Mouse (Mus musculus) neural tube, embryonic 11.5 days (tissue): ENCODE measurements around the gene Plk2. TPM values are rescaled to one million over a fixed set of nuclear protein-coding genes. Genes with fewer than 3 reads are reported as not detected.

Source experiments
- ATAC-seq: fragments of 200-750 bp; cut with Nextera tagmentation; 2 replicates; pipeline ENCODE4 v1.8.0; 2017; ENCODE audit warnings: moderate number of reproducible peaks, mild to moderate bottlenecking, moderate TSS enrichment, moderate library complexity; ENCODE audit not compliant: insufficient read depth, low FRiP score, low TSS enrichment
- DNase-seq: peaks from one replicate; pipeline ENCODE4 v3.0.0-alpha.2; 2015; ENCODE audit warnings: low spot score
- H3K27ac ChIP-seq: fragments of 300-500 bp; sonication (generic); 2 replicates; pipeline ENCODE4 v1.5.1; 2014; ENCODE audit warnings: low read depth, mild to moderate bottlenecking, low read length
- H3K27me3 ChIP-seq: fragments of 300-500 bp; sonication (generic); 2 replicates; pipeline ENCODE4 v1.6.1; 2014; ENCODE audit warnings: mild to moderate bottlenecking, low read length, mixed read lengths; ENCODE audit not compliant: control insufficient read depth, insufficient read depth
- H3K36me3 ChIP-seq: fragments of 300-500 bp; sonication (generic); 2 replicates; pipeline ENCODE4 v1.6.1; 2014; ENCODE audit warnings: mild to moderate bottlenecking, low read length, moderate library complexity, mixed read lengths; ENCODE audit not compliant: control insufficient read depth, insufficient read depth
- H3K4me1 ChIP-seq: fragments of 300-500 bp; sonication (generic); 2 replicates; pipeline ENCODE4 v1.6.1; 2014; ENCODE audit warnings: low read length, mixed read lengths; ENCODE audit not compliant: control insufficient read depth, insufficient read depth
- H3K4me2 ChIP-seq: fragments of 300-500 bp; sonication (generic); 2 replicates; pipeline ENCODE4 v1.6.1; 2014; ENCODE audit warnings: low read depth, mild to moderate bottlenecking, moderate library complexity
- H3K4me3 ChIP-seq: fragments of 300-500 bp; sonication (generic); 2 replicates; pipeline ENCODE4 v1.5.1; 2014; ENCODE audit warnings: low read depth, low read length
- H3K9ac ChIP-seq: fragments of 300-500 bp; sonication (generic); 2 replicates; pipeline ENCODE4 v1.6.1; 2014; ENCODE audit warnings: mild to moderate bottlenecking, low read length
- H3K9me3 ChIP-seq: fragments of 300-500 bp; sonication (generic); 2 replicates; pipeline ENCODE4 v1.6.1; 2016; ENCODE audit warnings: low read length; ENCODE audit not compliant: control insufficient read depth
- WGBS: fragments of 180-500 bp; shearing (Covaris S2); extraction: QIAGEN DNeasy Blood & Tissue Kit; methylation state at CpG from one replicate; pipeline ENCODE4 v1.1.7; 2014; 5-methylcytosine and 5-hydroxymethylcytosine counted together
- polyA plus RNA-seq: library from polyadenylated mRNA; unstranded; fragments of >200 nt; fragmentation: Nextera tagmentation; extraction: Ambion mirVana; gene quantifications from 2 replicates; pipeline ENCODE4 v1.2.1, GENCODE M21; 2014

Gene Plk2
- polyA plus RNA-seq, 1 experiment from 2014 or later: 98.2 TPM

- H3K9ac ChIP-seq: no peak overlapping the region
- 91% methylated on average over 7 of the region's 7 CpGs for WGBS
- H3K27me3 ChIP-seq: no peaks in the 10 kb centered on the region
Observed at GRCm38 (mm10) chr13:110422434-110422833, 27.6 kb downstream of the Plk2 start.

DNA sequence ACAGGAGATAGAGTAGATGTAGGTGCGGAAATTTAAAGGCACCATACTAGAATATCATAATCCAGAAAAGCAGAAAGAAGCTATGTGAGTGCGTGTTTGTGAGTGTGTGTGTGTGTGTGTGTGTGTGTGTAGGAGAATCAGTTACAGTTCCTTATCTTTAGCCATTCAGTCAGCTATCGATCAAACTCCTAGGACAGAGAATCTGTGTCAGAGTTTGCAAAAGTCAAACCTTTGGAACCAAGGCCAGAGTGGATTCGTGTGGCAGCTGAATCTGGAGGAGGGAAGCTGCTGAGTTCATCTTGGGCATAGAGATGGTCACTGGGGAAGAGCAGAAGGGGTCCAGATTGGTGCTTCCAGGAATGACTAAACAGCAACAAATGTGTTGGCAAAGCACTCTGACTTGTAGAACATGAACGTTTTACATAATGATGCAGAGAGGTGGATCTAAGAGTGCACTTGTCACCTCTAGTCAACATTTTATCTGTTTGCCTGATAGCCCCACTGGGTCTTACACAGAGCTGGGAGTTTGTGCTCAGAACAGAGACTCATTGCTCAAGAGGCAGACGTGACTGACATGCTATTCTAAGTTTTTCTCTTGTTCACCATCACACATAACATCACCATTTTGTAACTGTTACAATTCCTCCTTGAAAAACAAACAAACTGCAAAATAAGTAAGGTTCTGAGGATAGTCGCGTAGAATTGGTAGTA lies 30.8 kb downstream of the Plk2 start:
- no peak for ATAC-seq
- H3K9me3 ChIP-seq: no peaks in the 10 kb centered on the region

More at GRCm38 (mm10) chr13:110422434-110422833, 27.6 kb downstream of the Plk2 start:
- Histone ChIP-seq H3K9me3 (no peaks in the 10 kb centered on the region), H3K27ac (no peak overlapping the region), H3K4me2 (no peak overlapping the region), H3K4me1 (no peaks in the 10 kb centered on the region), H3K36me3 (no peaks in the 10 kb centered on the region), H3K4me3 (no peak overlapping the region)
- DNase-seq: no peak
- ATAC-seq: no peak

DNA sequence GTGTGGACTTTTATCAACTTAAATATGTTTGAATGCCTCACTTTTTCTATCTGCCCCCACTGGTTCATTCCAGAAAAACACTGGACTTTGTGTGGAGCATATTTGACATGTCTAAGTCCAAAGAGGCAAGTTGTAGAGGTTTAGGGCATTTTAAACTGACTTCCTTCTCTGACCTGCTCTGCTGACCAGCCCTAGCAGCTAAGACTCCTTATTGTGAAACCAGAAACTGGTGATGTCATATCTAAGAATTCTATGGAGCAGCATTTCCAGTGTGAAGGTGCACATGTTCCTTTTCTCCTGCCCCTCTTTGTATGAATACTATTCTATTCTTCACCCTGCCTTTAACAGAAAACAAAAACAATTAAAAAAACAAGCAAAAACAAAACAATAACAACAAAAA lies 36.5 kb downstream of the Plk2 start:
- no peak overlapping the region for H3K4me3 ChIP-seq
- no peak overlapping the region for H3K9ac ChIP-seq
- H3K4me1 ChIP-seq: no peaks in the 10 kb centered on the region
- H3K9me3 ChIP-seq: no peaks in the 10 kb centered on the region
- no peaks in the 10 kb centered on the region for H3K36me3 ChIP-seq
- no peak for ATAC-seq
- H3K27ac ChIP-seq: no peak overlapping the region
- no peaks in the 10 kb centered on the region for H3K27me3 ChIP-seq
- no peak for DNase-seq
- no peak overlapping the region for H3K4me2 ChIP-seq

More for the DNA sequence above, 30.8 kb downstream of the Plk2 start:
- Histone ChIP-seq H3K4me2 (no peak overlapping the region), H3K36me3 (no peaks in the 10 kb centered on the region), H3K4me3 (no peak overlapping the region), H3K27ac (no peak overlapping the region), H3K27me3 (no peaks in the 10 kb centered on the region), H3K9ac (no peak overlapping the region), H3K4me1 (no peaks in the 10 kb centered on the region)
- DNase-seq: no peak
- WGBS: 84% methylated on average over 8 of the region's 8 CpGs

GRCm38 (mm10) chr13:110432062-110432566 lies 37.3 kb downstream of the Plk2 start:
- WGBS: 65% methylated on average over 2 of the region's 2 CpGs
- ATAC-seq (no peak), DNase-seq (no peak)
- Histone ChIP-seq H3K9me3 (no peaks in the 10 kb centered on the region), H3K36me3 (no peaks in the 10 kb centered on the region), H3K4me3 (no peak overlapping the region), H3K4me1 (no peaks in the 10 kb centered on the region), H3K9ac (no peak overlapping the region), H3K4me2 (no peak overlapping the region), H3K27me3 (no peaks in the 10 kb centered on the region), H3K27ac (no peak overlapping the region)

DNA sequence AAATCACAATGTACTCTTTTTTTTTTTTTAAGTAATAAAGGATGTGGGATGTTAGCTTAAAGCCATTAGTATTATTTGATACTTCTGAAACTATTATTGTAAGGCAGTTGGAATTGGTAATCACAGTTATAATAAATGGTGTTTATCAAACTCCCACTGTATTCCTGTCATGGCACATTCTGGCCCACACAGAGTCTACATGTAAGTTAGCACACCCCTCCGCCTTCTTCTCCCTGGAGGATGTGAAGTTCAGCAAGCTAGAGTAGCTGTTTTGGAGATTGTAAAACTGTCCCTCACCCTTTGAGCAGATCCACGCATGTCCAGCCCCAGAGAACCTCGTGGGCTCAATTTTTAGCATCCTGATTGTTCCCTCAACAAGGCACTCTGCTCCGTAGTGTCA lies 37.8 kb downstream of the Plk2 start:
- Histone ChIP-seq H3K4me3 (no peak overlapping the region), H3K4me1 (no peaks in the 10 kb centered on the region), H3K4me2 (no peak overlapping the region), H3K27me3 (no peaks in the 10 kb centered on the region), H3K9ac (no peak overlapping the region), H3K9me3 (no peaks in the 10 kb centered on the region), H3K27ac (no peak overlapping the region), H3K36me3 (no peaks in the 10 kb centered on the region)
- no peak for ATAC-seq
- 83% methylated on average over 4 of the region's 4 CpGs for WGBS
- DNase-seq: no peak

DNA sequence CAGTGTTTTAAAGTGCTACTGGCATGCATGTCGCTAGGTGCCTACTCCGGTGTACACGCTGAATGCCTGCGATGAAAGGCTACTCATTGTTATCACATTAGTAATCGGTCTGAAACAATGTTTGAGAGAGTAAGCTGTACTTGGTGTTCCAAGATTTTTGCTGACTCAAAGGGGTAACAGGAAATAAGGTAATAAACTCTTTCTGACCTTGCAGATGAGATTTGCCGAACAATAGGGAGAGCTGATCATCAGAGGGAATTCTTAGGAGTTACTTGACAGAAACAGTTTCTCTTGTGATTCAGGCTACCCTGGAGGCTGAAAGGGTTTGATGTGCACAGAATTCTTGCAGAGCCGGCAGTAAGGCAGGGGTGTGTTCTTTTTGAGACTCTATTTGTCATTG lies 41.8 kb downstream of the Plk2 start:
- DNase-seq (no peak), ATAC-seq (no peak)
- WGBS: 72% methylated on average over 7 of the region's 7 CpGs

DNA sequence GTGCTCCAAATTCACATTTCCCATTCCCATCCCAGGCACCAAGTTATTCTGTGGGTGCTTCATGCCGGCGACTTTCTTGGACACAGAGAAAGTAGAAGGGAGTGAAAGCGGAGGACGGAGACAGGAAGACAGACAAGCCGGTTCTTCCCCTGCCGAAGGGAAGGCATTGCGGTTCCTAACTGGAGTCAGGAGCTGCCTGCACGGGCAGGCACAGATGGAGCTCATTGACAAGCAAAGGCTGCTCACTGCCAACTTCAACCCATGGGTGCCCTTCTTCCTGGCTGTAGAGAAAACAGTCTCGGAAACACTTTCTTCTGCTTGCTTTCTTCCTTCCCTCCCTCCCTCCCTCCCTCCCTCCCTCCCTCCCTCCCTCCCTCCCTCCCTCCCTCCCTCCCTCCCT lies 43.8 kb downstream of the Plk2 start:
- 85% methylated on average over 9 of the region's 9 CpGs for WGBS
- DNase-seq (no peak), ATAC-seq (no peak)

More for the DNA sequence above, 41.8 kb downstream of the Plk2 start:
- Histone ChIP-seq H3K27me3 (no peaks in the 10 kb centered on the region), H3K9me3 (no peaks in the 10 kb centered on the region), H3K4me2 (no peak overlapping the region), H3K4me1 (no peaks in the 10 kb centered on the region), H3K27ac (no peak overlapping the region), H3K36me3 (no peaks in the 10 kb centered on the region), H3K9ac (no peak overlapping the region), H3K4me3 (no peak overlapping the region)

GRCm38 (mm10) chr13:110444335-110444734 lies 49.5 kb downstream of the Plk2 start:
- 84% methylated on average over 4 of the region's 4 CpGs for WGBS
- DNase-seq (no peak), ATAC-seq (no peak)
- Histone ChIP-seq H3K27ac (no peak overlapping the region), H3K4me1 (peaks cover 4% of the 10 kb centered on the region; the same call in 1 of the 2 replicates), H3K36me3 (no peaks in the 10 kb centered on the region), H3K4me2 (no peak overlapping the region), H3K4me3 (no peak overlapping the region), H3K9ac (no peak overlapping the region), H3K27me3 (no peaks in the 10 kb centered on the region), H3K9me3 (no peaks in the 10 kb centered on the region)

More for the DNA sequence above, 43.8 kb downstream of the Plk2 start:
- no peak overlapping the region for H3K27ac ChIP-seq
- no peak overlapping the region for H3K4me2 ChIP-seq
- no peak overlapping the region for H3K4me3 ChIP-seq
- H3K27me3 ChIP-seq: no peaks in the 10 kb centered on the region
- H3K36me3 ChIP-seq: no peaks in the 10 kb centered on the region
- H3K9ac ChIP-seq: no peak overlapping the region
- H3K4me1 ChIP-seq: no peaks in the 10 kb centered on the region
- H3K9me3 ChIP-seq: no peaks in the 10 kb centered on the region

DNA sequence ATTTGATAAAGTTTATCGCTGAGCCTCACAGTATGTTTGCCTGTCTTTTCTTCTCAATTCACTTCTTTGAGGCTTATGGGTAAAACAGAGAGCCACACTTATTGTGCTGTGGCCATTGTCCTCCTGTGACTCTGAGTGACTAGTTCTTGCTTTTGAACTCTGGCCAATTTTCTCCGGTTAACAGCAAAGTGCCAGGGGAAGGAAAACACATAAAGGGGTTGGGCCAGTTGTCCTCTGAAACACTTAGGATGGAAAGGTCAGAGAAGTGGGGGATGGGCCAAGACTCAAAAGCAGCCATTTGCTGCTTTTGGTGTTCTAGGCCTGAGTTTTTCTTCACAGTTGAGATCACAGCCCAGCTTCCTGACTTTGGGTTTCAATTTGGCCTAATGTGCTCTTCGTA lies 50.0 kb downstream of the Plk2 start:
- WGBS: 41% methylated on average over 3 of the region's 3 CpGs
- no peak for DNase-seq
- Histone ChIP-seq H3K4me2 (no peak overlapping the region), H3K36me3 (no peaks in the 10 kb centered on the region), H3K4me3 (no peak overlapping the region), H3K4me1 (peaks cover 4% of the 10 kb centered on the region; the same call in 1 of the 2 replicates), H3K27me3 (no peaks in the 10 kb centered on the region), H3K9ac (no peak overlapping the region), H3K9me3 (no peaks in the 10 kb centered on the region), H3K27ac (no peak overlapping the region)
- no peak for ATAC-seq
